8 mouse cellular contexts compared by ENCODE assay signal in genomic region chr17:35234903-35235302, GRCm38 (mm10). TPM values are rescaled to one million over a fixed set of nuclear protein-coding genes. Genes with fewer than 3 reads are reported as not detected.
DNase-seq lines count a peak whose midpoint lies in the region; ATAC-seq and TF ChIP-seq lines count a peak whose summit lies in the region.

No protein-coding gene starts in this region.

- peak overlapping the region; percentile 90 for H3K4me2 ChIP-seq in heart, embryonic 11.5 days
- peak overlapping the region; percentile 78 for H3K4me2 ChIP-seq in kidney, postnatal 0 days (ENCODE audit: low read length)
- H3K4me2 ChIP-seq in midbrain, embryonic 11.5 days, result peak overlapping the region; percentile 75

- peak; percentile 6; the same call in 1 of the 2 replicates for ATAC-seq in heart, embryonic 11.5 days (replicated peaks; ENCODE audit: insufficient number of reproducible peaks, low FRiP score, low TSS enrichment)
- ATAC-seq in kidney, postnatal 0 days (replicated peaks; ENCODE audit: low FRiP score, low read depth), result peak; percentile 8; the same call in 1 of the 2 replicates
- ATAC-seq in midbrain, embryonic 11.5 days (ENCODE audit: low FRiP score), result peak; percentile 5; the same call in 1 of the 2 replicates

- DNase-seq in left cerebral cortex, adult 2 months (ENCODE audit: extremely low spot score in 1 of 2, low spot score in 2 of 2), result no peak
- DNase-seq in left cerebral cortex, adult 8-10 months (ENCODE audit: low spot score in 2 of 2), result no peak
- DNase-seq in kidney, postnatal 0 days (ENCODE audit: low spot score), result peak; percentile 65
- peak; percentile 94 for DNase-seq in midbrain, embryonic 11.5 days (ENCODE audit: low spot score, missing footprints)
- DNase-seq in thymus, postnatal 0 days (ENCODE audit: low spot score), result peak; percentile 42
- DNase-seq in layer of hippocampus, adult 8-10 months (ENCODE audit: low spot score in 2 of 2), result no peak

- H3K27me3 ChIP-seq in heart, embryonic 11.5 days (ENCODE audit: control insufficient read depth, insufficient read depth, low read length), result no peaks in the 10 kb centered on the region
- no peaks in the 10 kb centered on the region for H3K27me3 ChIP-seq in kidney, postnatal 0 days (ENCODE audit: insufficient read depth, low read length)
- H3K27me3 ChIP-seq in midbrain, embryonic 11.5 days (ENCODE audit: control insufficient read depth, insufficient read depth, low read length), result no peaks in the 10 kb centered on the region

- peak overlapping the region; percentile 96 for H3K27ac ChIP-seq in left cerebral cortex, adult 2 months
- H3K27ac ChIP-seq in brown adipose tissue, adult 24 weeks (replicated peaks; ENCODE audit: low read depth, low read length), result peak overlapping the region; percentile 94
- H3K27ac ChIP-seq in heart, embryonic 11.5 days (ENCODE audit: low read depth, low read length), result peak overlapping the region; percentile 96
- peak overlapping the region; percentile 94 for H3K27ac ChIP-seq in kidney, postnatal 0 days
- H3K27ac ChIP-seq in midbrain, embryonic 11.5 days (ENCODE audit: low read depth, low read length), result peak overlapping the region; percentile 85

- no peak; the same call in 1 of the 2 replicates for TF ChIP-seq CTCF in left cerebral cortex, adult 2 months (IDR thresholded peaks at IDR 0.05)
- no peak for TF ChIP-seq CTCF in kidney, postnatal 0 days (IDR thresholded peaks at IDR 0.05; ENCODE audit: low read depth)

- H3K36me3 ChIP-seq in heart, embryonic 11.5 days (ENCODE audit: control insufficient read depth, insufficient read depth, low read length), result 0 out of 2 replicates have a peak, but pooled peaks cover 5% of the 10 kb centered on the region
- H3K36me3 ChIP-seq in kidney, postnatal 0 days (ENCODE audit: insufficient read depth, low read length), result peaks cover 7% of the 10 kb centered on the region; the same call in 1 of the 2 replicates
- H3K36me3 ChIP-seq in midbrain, embryonic 11.5 days (ENCODE audit: control insufficient read depth, insufficient read depth, low read length), result peaks cover 6% of the 10 kb centered on the region; the same call in 1 of the 2 replicates

- peak overlapping the region; percentile 93 for H3K9ac ChIP-seq in heart, embryonic 11.5 days (ENCODE audit: low read depth, low read length)
- H3K9ac ChIP-seq in kidney, postnatal 0 days (ENCODE audit: low read depth, low read length), result peak overlapping the region; percentile 85
- H3K9ac ChIP-seq in midbrain, embryonic 11.5 days (ENCODE audit: low read length), result peak overlapping the region; percentile 91

- intact Hi-C loops in left cerebral cortex, adult 2 months (cut with DNase I), result loop anchor here (1.0 to 10.0 kb wide), 5 partner anchors 100 to 383 kb away; partner anchors contain the start of genes Bag6, Csnk2b, Gpank1 and Nelfe

- H3K9me3 ChIP-seq in heart, embryonic 11.5 days (replicated peaks; ENCODE audit: control insufficient read depth, low read length), result no peaks in the 10 kb centered on the region
- no peaks in the 10 kb centered on the region for H3K9me3 ChIP-seq in kidney, postnatal 0 days (replicated peaks; ENCODE audit: low read length)
- no peaks in the 10 kb centered on the region for H3K9me3 ChIP-seq in midbrain, embryonic 11.5 days (ENCODE audit: control insufficient read depth, low read length)

- H3K4me3 ChIP-seq in left cerebral cortex, adult 2 months, result peak overlapping the region; percentile 68
- peak overlapping the region; percentile 58 for H3K4me3 ChIP-seq in brown adipose tissue, adult 24 weeks (ENCODE audit: insufficient read depth, low read depth, low read length)
- H3K4me3 ChIP-seq in heart, embryonic 11.5 days (ENCODE audit: low read depth, low read length), result peak overlapping the region; percentile 67
- H3K4me3 ChIP-seq in kidney, postnatal 0 days (replicated peaks; ENCODE audit: low read depth, low read length), result peak overlapping the region; percentile 56
- peak overlapping the region; percentile 61 for H3K4me3 ChIP-seq in midbrain, embryonic 11.5 days (ENCODE audit: low read depth, low read length)

- 6% methylated on average over 28 of the region's 31 CpGs for WGBS in heart, embryonic 11.5 days (ENCODE audit: insufficient replicate concordance)
- WGBS in kidney, postnatal 0 days, result 9% methylated on average over 31 of the region's 31 CpGs
- WGBS in midbrain, embryonic 11.5 days, result 10% methylated on average over 31 of the region's 31 CpGs

- peaks cover 5% of the 10 kb centered on the region for H3K4me1 ChIP-seq in brown adipose tissue, adult 24 weeks (ENCODE audit: control insufficient read depth, insufficient read depth, insufficient read length, low read length)
- peaks cover 16% of the 10 kb centered on the region for H3K4me1 ChIP-seq in heart, embryonic 11.5 days (ENCODE audit: control insufficient read depth, insufficient read depth, low read length)
- H3K4me1 ChIP-seq in kidney, postnatal 0 days (replicated peaks; ENCODE audit: insufficient read depth, low read length), result peaks cover 20% of the 10 kb centered on the region
- H3K4me1 ChIP-seq in midbrain, embryonic 11.5 days (ENCODE audit: control insufficient read depth, insufficient read depth, low read length), result peaks cover 9% of the 10 kb centered on the region; the same call in 1 of the 2 replicates

RNA-seq across cellular contexts. Expression of gene Nfkbil1, which starts 0.7 kb away (rescaled TPM):
- total RNA-seq in left cerebral cortex, adult 2 months (2021), result 10 to 100 TPM; 13.0 to 16.1 TPM
- 10 to 100 TPM; 14.1 to 18.8 (median 17.1) TPM for total RNA-seq in left cerebral cortex, adult 8-10 months (2022)
- polyA plus RNA-seq in brown adipose tissue, adult 24 weeks (2012; ENCODE audit: insufficient read depth, insufficient read length, missing spikeins), result 5.2 and 6.7 TPM in 2 replicates
- 2.3 and 4.9 TPM in 2 replicates for polyA plus RNA-seq in heart, embryonic 11.5 days (2014; fragmentation: Nextera tagmentation; extraction: Ambion mirVana)
- 11.7 and 14.5 TPM in 2 replicates for polyA plus RNA-seq in kidney, postnatal 0 days (2015; fragmentation: Nextera tagmentation; extraction: Ambion mirVana)
- 3.3 and 4.4 TPM in 2 replicates for polyA plus RNA-seq in midbrain, embryonic 11.5 days (2014; fragmentation: Nextera tagmentation; extraction: Ambion mirVana)
- polyA plus RNA-seq in thymus, postnatal 0 days (2015; fragmentation: Nextera tagmentation; extraction: Ambion mirVana), result 14.0 and 16.8 TPM in 2 replicates
- 10 to 100 TPM; 12.9 to 16.4 (median 14.9) TPM for total RNA-seq in layer of hippocampus, adult 8-10 months (2022)

RNA-seq across cellular contexts. Expression of gene Atp6v1g2, which starts 1.4 kb away (rescaled TPM):
- 100 to 1,000 TPM; 549 to 569 TPM for total RNA-seq in left cerebral cortex, adult 2 months (2021)
- 100 to 1,000 TPM; 552 to 589 (median 575) TPM for total RNA-seq in left cerebral cortex, adult 8-10 months (2022)
- polyA plus RNA-seq in brown adipose tissue, adult 24 weeks (2012; ENCODE audit: insufficient read depth, insufficient read length, missing spikeins), result 2.7 and 4.0 TPM in 2 replicates
- 9.3 and 10.1 TPM in 2 replicates for polyA plus RNA-seq in heart, embryonic 11.5 days (2014; fragmentation: Nextera tagmentation; extraction: Ambion mirVana)
- 6.6 and 6.7 TPM in 2 replicates for polyA plus RNA-seq in kidney, postnatal 0 days (2015; fragmentation: Nextera tagmentation; extraction: Ambion mirVana)
- polyA plus RNA-seq in midbrain, embryonic 11.5 days (2014; fragmentation: Nextera tagmentation; extraction: Ambion mirVana), result 17.0 and 17.8 TPM in 2 replicates
- 1.3 and 1.8 TPM in 2 replicates for polyA plus RNA-seq in thymus, postnatal 0 days (2015; fragmentation: Nextera tagmentation; extraction: Ambion mirVana)
- 100 to 1,000 TPM; 592 to 630 (median 612) TPM for total RNA-seq in layer of hippocampus, adult 8-10 months (2022)

RNA-seq across cellular contexts. Expression of gene Ddx39b, which starts 6.6 kb away (rescaled TPM):
- total RNA-seq in left cerebral cortex, adult 2 months (2021), result 100 to 1,000 TPM; 215 TPM
- total RNA-seq in left cerebral cortex, adult 8-10 months (2022), result 100 to 1,000 TPM; 175 to 212 (median 200) TPM
- 50.5 and 57.9 TPM in 2 replicates for polyA plus RNA-seq in brown adipose tissue, adult 24 weeks (2012; ENCODE audit: insufficient read depth, insufficient read length, missing spikeins)
- 317 and 318 TPM in 2 replicates for polyA plus RNA-seq in heart, embryonic 11.5 days (2014; fragmentation: Nextera tagmentation; extraction: Ambion mirVana)
- polyA plus RNA-seq in kidney, postnatal 0 days (2015; fragmentation: Nextera tagmentation; extraction: Ambion mirVana), result 303 and 329 TPM in 2 replicates
- 649 and 657 TPM in 2 replicates for polyA plus RNA-seq in midbrain, embryonic 11.5 days (2014; fragmentation: Nextera tagmentation; extraction: Ambion mirVana)
- 423 and 446 TPM in 2 replicates for polyA plus RNA-seq in thymus, postnatal 0 days (2015; fragmentation: Nextera tagmentation; extraction: Ambion mirVana)
- total RNA-seq in layer of hippocampus, adult 8-10 months (2022), result 100 to 1,000 TPM; 216 to 231 (median 222) TPM

RNA-seq across cellular contexts. Expression of gene Gm16181, which starts 14.3 kb away (rescaled TPM):
- total RNA-seq in left cerebral cortex, adult 2 months (2021), result not detected
- not detected for total RNA-seq in left cerebral cortex, adult 8-10 months (2022)
- not detected in 2 replicates for polyA plus RNA-seq in brown adipose tissue, adult 24 weeks (2012; ENCODE audit: insufficient read depth, insufficient read length, missing spikeins)
- 0.44 TPM in 1 of 2 replicates, not detected in the other for polyA plus RNA-seq in heart, embryonic 11.5 days (2014; fragmentation: Nextera tagmentation; extraction: Ambion mirVana)
- 0.25 and 0.29 TPM in 2 replicates for polyA plus RNA-seq in kidney, postnatal 0 days (2015; fragmentation: Nextera tagmentation; extraction: Ambion mirVana)
- polyA plus RNA-seq in midbrain, embryonic 11.5 days (2014; fragmentation: Nextera tagmentation; extraction: Ambion mirVana), result not detected in 2 replicates
- polyA plus RNA-seq in thymus, postnatal 0 days (2015; fragmentation: Nextera tagmentation; extraction: Ambion mirVana), result 0.26 and 0.69 TPM in 2 replicates
- not detected for total RNA-seq in layer of hippocampus, adult 8-10 months (2022)

RNA-seq across cellular contexts. Expression of gene H2-D1, which starts 27.6 kb away (rescaled TPM):
- total RNA-seq in left cerebral cortex, adult 2 months (2021), result 10 to 100 TPM; 20.3 to 25.3 TPM
- total RNA-seq in left cerebral cortex, adult 8-10 months (2022), result 10 to 100 TPM; 29.5 to 72.8 (median 47.5) TPM
- polyA plus RNA-seq in brown adipose tissue, adult 24 weeks (2012; ENCODE audit: insufficient read depth, insufficient read length, missing spikeins), result 284 and 411 TPM in 2 replicates
- 21.0 and 29.1 TPM in 2 replicates for polyA plus RNA-seq in heart, embryonic 11.5 days (2014; fragmentation: Nextera tagmentation; extraction: Ambion mirVana)
- polyA plus RNA-seq in kidney, postnatal 0 days (2015; fragmentation: Nextera tagmentation; extraction: Ambion mirVana), result 111 and 125 TPM in 2 replicates
- 42.2 and 45.9 TPM in 2 replicates for polyA plus RNA-seq in midbrain, embryonic 11.5 days (2014; fragmentation: Nextera tagmentation; extraction: Ambion mirVana)
- 441 and 555 TPM in 2 replicates for polyA plus RNA-seq in thymus, postnatal 0 days (2015; fragmentation: Nextera tagmentation; extraction: Ambion mirVana)
- total RNA-seq in layer of hippocampus, adult 8-10 months (2022), result 100 to 1,000 TPM in 2 of 4 experiments, 10 to 100 TPM in 2; 23.2 to 135 (median 64.4) TPM

Comparison
In these comparisons a context has a peak if more than half of its experiments do, and no peak if none do; other contexts are left out.
1. DNase-seq: peak in kidney, postnatal 0 days (single experiment), midbrain, embryonic 11.5 days (single experiment) and thymus, postnatal 0 days (single experiment); none in left cerebral cortex, adult 2 months (0 of 2), left cerebral cortex, adult 8-10 months (0 of 2) and layer of hippocampus, adult 8-10 months (0 of 2).
2. Peak in every context shown above with its lines, with median percentiles within 50 percentile points of each other: H3K27ac ChIP-seq, H3K4me3 ChIP-seq, ATAC-seq, H3K4me2 ChIP-seq and H3K9ac ChIP-seq.